Mouse (Mus musculus): Measurements from ENCODE around the gene Tm9sf4. TPM values are rescaled to one million over a fixed set of nuclear protein-coding genes. Genes with fewer than 3 reads are reported as not detected.

Tm9sf4 gene
- total and polyA plus RNA-seq, 2 experiments from 2014 or later = 61.4 to 80.0 TPM

- ATAC-seq = no peak
- H3K4me3 ChIP-seq (ENCODE audit: low read length) = no peak overlapping the region
These were observed 61.0 kb downstream of the Tm9sf4 start for GRCm38 (mm10) chr2:153222130-153222529.

GRCm38 (mm10) chr2:153222566-153222965 lies 61.5 kb downstream of the Tm9sf4 start:
- 96% methylated on average over 2 of the region's 2 CpGs for WGBS
- DNase-seq (ENCODE audit: low spot score) = no peak
- no peak for TF ChIP-seq CTCF (IDR thresholded peaks at IDR 0.05; ENCODE audit: low read depth)
- H3K4me1 ChIP-seq (ENCODE audit: insufficient read depth, low read length) = 0 out of 2 replicates have a peak, but pooled peaks cover 5% of the 10 kb centered on the region
- H3K9ac ChIP-seq (replicated peaks; ENCODE audit: low read length) = no peak overlapping the region
- H3K36me3 ChIP-seq (ENCODE audit: insufficient read depth, low read length) = no peaks in the 10 kb centered on the region
- no peak overlapping the region for H3K4me3 ChIP-seq (ENCODE audit: low read length)
- H3K9me3 ChIP-seq (ENCODE audit: low read length) = no peaks in the 10 kb centered on the region
- no peak overlapping the region for H3K27ac ChIP-seq
- H3K27me3 ChIP-seq (ENCODE audit: insufficient read depth, low read length) = no peaks in the 10 kb centered on the region
- no peak overlapping the region for H3K4me2 ChIP-seq (ENCODE audit: low read depth, low read length)
- no peak for ATAC-seq

More at GRCm38 (mm10) chr2:153222130-153222529, 61.0 kb downstream of the Tm9sf4 start:
- Histone ChIP-seq H3K9ac (replicated peaks; ENCODE audit: low read length) (no peak overlapping the region), H3K27me3 (ENCODE audit: insufficient read depth, low read length) (no peaks in the 10 kb centered on the region), H3K9me3 (ENCODE audit: low read length) (no peaks in the 10 kb centered on the region), H3K4me2 (ENCODE audit: low read depth, low read length) (no peak overlapping the region), H3K27ac (no peak overlapping the region), H3K4me1 (ENCODE audit: insufficient read depth, low read length) (0 out of 2 replicates have a peak, but pooled peaks cover 5% of the 10 kb centered on the region), H3K36me3 (ENCODE audit: insufficient read depth, low read length) (no peaks in the 10 kb centered on the region)
- no peak for TF ChIP-seq CTCF (IDR thresholded peaks at IDR 0.05; ENCODE audit: low read depth)
- DNase-seq (ENCODE audit: low spot score) = no peak

GRCm38 (mm10) chr2:153224946-153225594 lies 64.0 kb downstream of the Tm9sf4 start, which contains the start of gene Tspyl3:
Tspyl3 (minus strand) TSS chr2:153225441.
- no peaks in the 10 kb centered on the region for H3K9me3 ChIP-seq (ENCODE audit: low read length)
- peaks cover 17% of the 10 kb centered on the region for H3K36me3 ChIP-seq (ENCODE audit: insufficient read depth, low read length)
- DNase-seq (ENCODE audit: low spot score) (peak; percentile 82), ATAC-seq (peak; percentile 90)
- peak within 1 kb of the TSS; percentile 55 for H3K4me3 ChIP-seq (ENCODE audit: low read length)
- TF ChIP-seq CTCF (IDR thresholded peaks at IDR 0.05; ENCODE audit: low read depth) = peak; percentile 23; the same call in 1 of the 2 replicates
- H3K27ac ChIP-seq = peak within 1 kb of the TSS; percentile 85
- 0 out of 2 replicates have a peak, but pooled peaks cover 5% of the 10 kb centered on the region for H3K4me1 ChIP-seq (ENCODE audit: insufficient read depth, low read length)
- H3K9ac ChIP-seq (replicated peaks; ENCODE audit: low read length) = peak within 1 kb of the TSS; percentile 81
- peak within 1 kb of the TSS; percentile 83 for H3K4me2 ChIP-seq (ENCODE audit: low read depth, low read length)
- 4% methylated on average over 31 of the region's 31 CpGs for WGBS
- H3K27me3 ChIP-seq (ENCODE audit: insufficient read depth, low read length) = no peaks in the 10 kb centered on the region

GRCm38 (mm10) chr2:153225595-153225953 lies 64.5 kb downstream of the Tm9sf4 start:
- no peaks in the 10 kb centered on the region for H3K27me3 ChIP-seq (ENCODE audit: insufficient read depth, low read length)
- no peak for TF ChIP-seq CTCF (IDR thresholded peaks at IDR 0.05; ENCODE audit: low read depth)
- no peaks in the 10 kb centered on the region for H3K9me3 ChIP-seq (ENCODE audit: low read length)
- H3K36me3 ChIP-seq (ENCODE audit: insufficient read depth, low read length) = peaks cover 22% of the 10 kb centered on the region
- peak overlapping the region; percentile 81 for H3K9ac ChIP-seq (replicated peaks; ENCODE audit: low read length)
- 0 out of 2 replicates have a peak, but pooled peaks cover 5% of the 10 kb centered on the region for H3K4me1 ChIP-seq (ENCODE audit: insufficient read depth, low read length)
- H3K4me2 ChIP-seq (ENCODE audit: low read depth, low read length) = peak overlapping the region; percentile 83
- peak overlapping the region; percentile 55 for H3K4me3 ChIP-seq (ENCODE audit: low read length)
- DNase-seq (ENCODE audit: low spot score) (no peak), ATAC-seq (peak; percentile 48)
- H3K27ac ChIP-seq = peak overlapping the region; percentile 85
- WGBS = 6% methylated on average over 3 of the region's 3 CpGs

- 0 out of 2 replicates have a peak, but pooled peaks cover 5% of the 10 kb centered on the region for H3K4me1 ChIP-seq (ENCODE audit: insufficient read depth, low read length)
- H3K36me3 ChIP-seq (ENCODE audit: insufficient read depth, low read length) = peaks cover 42% of the 10 kb centered on the region
- no peak overlapping the region for H3K27ac ChIP-seq
- no peak for TF ChIP-seq CTCF (IDR thresholded peaks at IDR 0.05; ENCODE audit: low read depth)
- H3K9ac ChIP-seq (replicated peaks; ENCODE audit: low read length) = no peak overlapping the region
- no peaks in the 10 kb centered on the region for H3K27me3 ChIP-seq (ENCODE audit: insufficient read depth, low read length)
- 93% methylated on average over 4 of the region's 4 CpGs for WGBS
- ATAC-seq = no peak
- DNase-seq (ENCODE audit: low spot score) = no peak
- no peaks in the 10 kb centered on the region for H3K9me3 ChIP-seq (ENCODE audit: low read length)
- H3K4me3 ChIP-seq (ENCODE audit: low read length) = no peak overlapping the region
- H3K4me2 ChIP-seq (ENCODE audit: low read depth, low read length) = no peak overlapping the region
These were observed 66.9 kb downstream of the Tm9sf4 start for GRCm38 (mm10) chr2:153227959-153228358.

GRCm38 (mm10) chr2:153228523-153228922 lies 67.4 kb downstream of the Tm9sf4 start:
- peaks cover 43% of the 10 kb centered on the region for H3K36me3 ChIP-seq (ENCODE audit: insufficient read depth, low read length)
- WGBS = 85% methylated on average over 5 of the region's 5 CpGs
- H3K27ac ChIP-seq = no peak overlapping the region
- no peak overlapping the region for H3K9ac ChIP-seq (replicated peaks; ENCODE audit: low read length)
- ATAC-seq (no peak), DNase-seq (ENCODE audit: low spot score) (no peak)
- no peak for TF ChIP-seq CTCF (IDR thresholded peaks at IDR 0.05; ENCODE audit: low read depth)
- no peak overlapping the region for H3K4me3 ChIP-seq (ENCODE audit: low read length)
- H3K27me3 ChIP-seq (ENCODE audit: insufficient read depth, low read length) = no peaks in the 10 kb centered on the region
- H3K4me1 ChIP-seq (ENCODE audit: insufficient read depth, low read length) = 0 out of 2 replicates have a peak, but pooled peaks cover 5% of the 10 kb centered on the region
- no peaks in the 10 kb centered on the region for H3K9me3 ChIP-seq (ENCODE audit: low read length)
- no peak overlapping the region for H3K4me2 ChIP-seq (ENCODE audit: low read depth, low read length)

GRCm38 (mm10) chr2:153237193-153237592 lies 76.1 kb downstream of the Tm9sf4 start:
- Histone ChIP-seq H3K4me1 (ENCODE audit: insufficient read depth, low read length) (peaks cover 15% of the 10 kb centered on the region), H3K4me2 (ENCODE audit: low read depth, low read length) (no peak overlapping the region), H3K4me3 (ENCODE audit: low read length) (no peak overlapping the region), H3K9me3 (ENCODE audit: low read length) (no peaks in the 10 kb centered on the region), H3K27ac (no peak overlapping the region), H3K9ac (replicated peaks; ENCODE audit: low read length) (no peak overlapping the region), H3K27me3 (ENCODE audit: insufficient read depth, low read length) (no peaks in the 10 kb centered on the region), H3K36me3 (ENCODE audit: insufficient read depth, low read length) (peaks cover 28% of the 10 kb centered on the region)
- DNase-seq (ENCODE audit: low spot score) = no peak
- no peak for ATAC-seq
- WGBS = 71% methylated on average over 4 of the region's 4 CpGs
- no peak for TF ChIP-seq CTCF (IDR thresholded peaks at IDR 0.05; ENCODE audit: low read depth)
